Mouse (Mus musculus) heart, embryonic 15.5 days (tissue): Measurements from ENCODE around the gene Gm21833. TPM values are rescaled to one million over a fixed set of nuclear protein-coding genes. Genes with fewer than 3 reads are reported as not detected.
"Not testable (repeated sequence)": the region's sequence is repeated elsewhere in the genome, so short reads cannot be mapped to it uniquely, and the experiment has no call there.

ENCODE experiments used
- ATAC-seq: fragments of 200-750 bp; cut with Nextera tagmentation; replicated peaks from 2 replicates; pipeline ENCODE4 v1.8.0; 2017; ENCODE audit warnings: low read depth, moderate TSS enrichment; ENCODE audit not compliant: insufficient number of reproducible peaks, insufficient read depth, low FRiP score
- H3K27ac ChIP-seq: fragments of 300-500 bp; sonication (generic); 2 replicates; pipeline ENCODE4 v1.5.1; 2015; ENCODE audit warnings: mild to moderate bottlenecking, inconsistent platforms
- H3K27me3 ChIP-seq: fragments of 300-500 bp; sonication (generic); 2 replicates; pipeline ENCODE4 v1.6.1; 2015; ENCODE audit warnings: inconsistent platforms
- H3K36me3 ChIP-seq: fragments of 300-500 bp; sonication (generic); 2 replicates; pipeline ENCODE4 v1.6.1; 2015; ENCODE audit warnings: mild to moderate bottlenecking, inconsistent platforms
- H3K4me1 ChIP-seq: fragments of 300-500 bp; sonication (generic); replicated peaks from 2 replicates; pipeline ENCODE4 v1.6.1; 2015; ENCODE audit warnings: inconsistent platforms
- H3K4me2 ChIP-seq: fragments of 300-500 bp; sonication (generic); 2 replicates; pipeline ENCODE4 v1.6.1; 2015; ENCODE audit warnings: inconsistent platforms, mild to moderate bottlenecking, moderate library complexity
- H3K4me3 ChIP-seq: fragments of 300-500 bp; sonication (generic); 2 replicates; pipeline ENCODE4 v1.5.1; 2015; ENCODE audit warnings: mild to moderate bottlenecking, inconsistent platforms
- H3K9ac ChIP-seq: fragments of 300-500 bp; sonication (generic); 2 replicates; pipeline ENCODE4 v1.6.1; 2015; ENCODE audit warnings: mild to moderate bottlenecking, inconsistent platforms
- H3K9me3 ChIP-seq: fragments of 300-500 bp; sonication (generic); replicated peaks from 2 replicates; pipeline ENCODE4 v1.6.1; 2016; ENCODE audit warnings: inconsistent platforms
- WGBS: fragments of 180-500 bp; shearing (Covaris S2); methylation state at CpG from one replicate; pipeline ENCODE4 v1.1.7; 2015; ENCODE audit warnings: mixed read lengths; 5-methylcytosine and 5-hydroxymethylcytosine counted together
- polyA plus RNA-seq: library from polyadenylated mRNA; unstranded; fragments of >200 nt; fragmentation: Nextera tagmentation; extraction: Ambion mirVana; gene quantifications from 2 replicates; pipeline ENCODE4 v1.2.1, GENCODE M21; 2015

Gene Gm21833
- not detected in 2 replicates for polyA plus RNA-seq

GRCm38 (mm10) chr16:82828082-82828481, at the start of gene Gm21833:
Gene Gm21833, plus strand, starts transcription at chr16:82828382.
- H3K27me3 ChIP-seq, ATAC-seq, H3K4me2 ChIP-seq, H3K4me3 ChIP-seq, H3K9ac ChIP-seq, H3K36me3 ChIP-seq, H3K27ac ChIP-seq, H3K9me3 ChIP-seq, H3K4me1 ChIP-seq: not testable (repeated sequence)
- 68% methylated on average over 2 of the region's 2 CpGs for WGBS

- H3K9me3 ChIP-seq: no peaks in the 10 kb centered on the region
- H3K4me1 ChIP-seq: no peaks in the 10 kb centered on the region
- H3K27me3 ChIP-seq: no peaks in the 10 kb centered on the region
- H3K9ac ChIP-seq: no peak overlapping the region
- H3K4me2 ChIP-seq: no peak overlapping the region
- no peaks in the 10 kb centered on the region for H3K36me3 ChIP-seq
- H3K4me3 ChIP-seq: no peak overlapping the region
- no peak overlapping the region for H3K27ac ChIP-seq
- ATAC-seq: no peak
Measured at GRCm38 (mm10) chr16:82789521-82789920, 38.7 kb upstream of the Gm21833 start.

- ATAC-seq: no peak
- Histone ChIP-seq H3K4me3 (no peak overlapping the region), H3K4me2 (no peak overlapping the region), H3K4me1 (no peaks in the 10 kb centered on the region), H3K9ac (no peak overlapping the region), H3K27ac (no peak overlapping the region), H3K36me3 (no peaks in the 10 kb centered on the region), H3K27me3 (no peaks in the 10 kb centered on the region), H3K9me3 (no peaks in the 10 kb centered on the region)
- WGBS: 81% methylated on average over 4 of the region's 4 CpGs
Measured at GRCm38 (mm10) chr16:82796489-82796888, 31.7 kb upstream of the Gm21833 start.

- no peak overlapping the region for H3K4me2 ChIP-seq
- no peak overlapping the region for H3K9ac ChIP-seq
- H3K27me3 ChIP-seq: no peaks in the 10 kb centered on the region
- no peaks in the 10 kb centered on the region for H3K36me3 ChIP-seq
- no peaks in the 10 kb centered on the region for H3K9me3 ChIP-seq
- H3K4me3 ChIP-seq: no peak overlapping the region
- no peaks in the 10 kb centered on the region for H3K4me1 ChIP-seq
- no peak for ATAC-seq
- H3K27ac ChIP-seq: no peak overlapping the region
Measured at GRCm38 (mm10) chr16:82815255-82815654, 12.9 kb upstream of the Gm21833 start.

GRCm38 (mm10) chr16:82816615-82817014, 11.6 kb upstream of the Gm21833 start:
- Histone ChIP-seq H3K27me3 (no peaks in the 10 kb centered on the region), H3K4me2 (no peak overlapping the region), H3K4me1 (no peaks in the 10 kb centered on the region), H3K36me3 (no peaks in the 10 kb centered on the region), H3K9me3 (no peaks in the 10 kb centered on the region), H3K9ac (no peak overlapping the region), H3K27ac (no peak overlapping the region), H3K4me3 (no peak overlapping the region)
- no peak for ATAC-seq
- WGBS: 64% methylated on average over 2 of the region's 2 CpGs

- H3K27ac ChIP-seq: no peak overlapping the region
- no peaks in the 10 kb centered on the region for H3K36me3 ChIP-seq
- no peak overlapping the region for H3K4me2 ChIP-seq
- H3K27me3 ChIP-seq: no peaks in the 10 kb centered on the region
- no peak overlapping the region for H3K4me3 ChIP-seq
- ATAC-seq: no peak
- H3K9ac ChIP-seq: no peak overlapping the region
- no peaks in the 10 kb centered on the region for H3K9me3 ChIP-seq
- 74% methylated on average over 2 of the region's 2 CpGs for WGBS
- no peaks in the 10 kb centered on the region for H3K4me1 ChIP-seq
Measured at GRCm38 (mm10) chr16:82855752-82856151, 27.6 kb downstream of the Gm21833 start.

GRCm38 (mm10) chr16:82864590-82864989, 36.4 kb downstream of the Gm21833 start:
- Histone ChIP-seq H3K4me3 (no peak overlapping the region), H3K4me2 (no peak overlapping the region), H3K9me3 (no peaks in the 10 kb centered on the region), H3K36me3 (no peaks in the 10 kb centered on the region), H3K9ac (no peak overlapping the region), H3K27ac (no peak overlapping the region), H3K27me3 (no peaks in the 10 kb centered on the region), H3K4me1 (no peaks in the 10 kb centered on the region)
- 86% methylated on average over 7 of the region's 7 CpGs for WGBS
- ATAC-seq: no peak
